Mouse (Mus musculus) hindbrain, embryonic 14.5 days (tissue): ENCODE measurements around the gene Hist1h3a. TPM values are rescaled to one million over a fixed set of nuclear protein-coding genes. Genes with fewer than 3 reads are reported as not detected.
A peak's percentile ranks its signal among the peaks of the same experiment; 100 is the strongest.

Experiments used
- ATAC-seq: fragments of 200-750 bp; cut with Nextera tagmentation; 2 replicates; pipeline ENCODE4 v1.8.0; 2017; ENCODE audit warnings: moderate number of reproducible peaks, mild to moderate bottlenecking, moderate TSS enrichment, moderate library complexity; ENCODE audit not compliant: low FRiP score
- DNase-seq: peaks from one replicate; pipeline ENCODE4 v3.0.0-alpha.2; 2015; ENCODE audit warnings: low spot score
- H3K27ac ChIP-seq: fragments of 300-500 bp; sonication (generic); 2 replicates; pipeline ENCODE4 v1.5.1; 2014; ENCODE audit warnings: mild to moderate bottlenecking, moderate library complexity
- H3K27me3 ChIP-seq: fragments of 300-500 bp; sonication (generic); 2 replicates; pipeline ENCODE4 v1.6.1; 2014; ENCODE audit warnings: mild to moderate bottlenecking, low read length, mixed read lengths; ENCODE audit not compliant: control insufficient read depth, insufficient read depth
- H3K36me3 ChIP-seq: fragments of 300-500 bp; sonication (generic); replicated peaks from 2 replicates; pipeline ENCODE4 v1.6.1; 2014; ENCODE audit not compliant: control insufficient read depth, insufficient read depth
- H3K4me1 ChIP-seq: fragments of 300-500 bp; sonication (generic); replicated peaks from 2 replicates; pipeline ENCODE4 v1.6.1; 2014; ENCODE audit warnings: antibody characterized with exemption, low read length, mixed read lengths; ENCODE audit not compliant: control insufficient read depth, insufficient read depth
- H3K4me2 ChIP-seq: fragments of 300-500 bp; sonication (generic); replicated peaks from 2 replicates; pipeline ENCODE4 v1.6.1; 2014; ENCODE audit warnings: mild to moderate bottlenecking, moderate library complexity
- H3K4me3 ChIP-seq: fragments of 300-500 bp; sonication (generic); replicated peaks from 2 replicates; pipeline ENCODE4 v1.5.1; 2014; ENCODE audit warnings: mild to moderate bottlenecking, low read length
- H3K9ac ChIP-seq: fragments of 300-500 bp; sonication (generic); 2 replicates; pipeline ENCODE4 v1.6.1; 2014
- H3K9me3 ChIP-seq: fragments of 300-500 bp; sonication (generic); 2 replicates; pipeline ENCODE4 v1.6.1; 2016; ENCODE audit warnings: low read length; ENCODE audit not compliant: control insufficient read depth
- WGBS: fragments of 180-500 bp; shearing (Covaris S2); extraction: QIAGEN DNeasy Blood & Tissue Kit; methylation state at CpG from one replicate; pipeline ENCODE4 v1.1.7; 2014; 5-methylcytosine and 5-hydroxymethylcytosine counted together
- polyA plus RNA-seq: library from polyadenylated mRNA; unstranded; fragments of >200 nt; fragmentation: Nextera tagmentation; extraction: Ambion mirVana; gene quantifications from 2 replicates; pipeline ENCODE4 v1.2.1, GENCODE M21; 2014

Gene Hist1h3a
- polyA plus RNA-seq, 1 experiment from 2014 or later: 2.1 TPM

- H3K9me3 ChIP-seq: no peaks in the 10 kb centered on the region
- WGBS: 20% methylated on average over 4 of the region's 4 CpGs
- H3K4me3 ChIP-seq: peak overlapping the region; percentile 48
- peak overlapping the region; percentile 63; the same call in 1 of the 2 replicates for H3K9ac ChIP-seq
- peak overlapping the region; percentile 97 for H3K4me2 ChIP-seq
- no peaks in the 10 kb centered on the region for H3K27me3 ChIP-seq
- DNase-seq (no peak), ATAC-seq (no peak)
- H3K27ac ChIP-seq: peak overlapping the region; percentile 69
- H3K36me3 ChIP-seq: no peaks in the 10 kb centered on the region
- H3K4me1 ChIP-seq: peaks cover 12% of the 10 kb centered on the region; the same call in 1 of the 2 replicates
Observed at GRCm38 (mm10) chr13:23738041-23738440, 24.1 kb downstream of the Hist1h3a start.

- no peak overlapping the region for H3K27ac ChIP-seq
- no peaks in the 10 kb centered on the region for H3K9me3 ChIP-seq
- H3K4me2 ChIP-seq: no peak overlapping the region
- no peak overlapping the region for H3K4me3 ChIP-seq
- peaks cover 12% of the 10 kb centered on the region; the same call in 1 of the 2 replicates for H3K4me1 ChIP-seq
- ATAC-seq: no peak
- no peak overlapping the region for H3K9ac ChIP-seq
- no peak for DNase-seq
- H3K27me3 ChIP-seq: no peaks in the 10 kb centered on the region
- WGBS: 92% methylated on average over 5 of the region's 5 CpGs
- H3K36me3 ChIP-seq: no peaks in the 10 kb centered on the region
Observed at GRCm38 (mm10) chr13:23737091-23737490, 25.1 kb downstream of the Hist1h3a start.

- H3K9me3 ChIP-seq: no peaks in the 10 kb centered on the region
- H3K9ac ChIP-seq: no peak overlapping the region
- H3K27ac ChIP-seq: no peak overlapping the region
- H3K4me3 ChIP-seq: no peak overlapping the region
- H3K36me3 ChIP-seq: no peaks in the 10 kb centered on the region
- H3K27me3 ChIP-seq: no peaks in the 10 kb centered on the region
- 23% methylated on average over 8 of the region's 8 CpGs for WGBS
- H3K4me1 ChIP-seq: no peaks in the 10 kb centered on the region
- no peak; the same call in 1 of the 2 replicates for ATAC-seq
- H3K4me2 ChIP-seq: no peak overlapping the region
- DNase-seq: peak; percentile 76
Observed at GRCm38 (mm10) chr13:23732156-23732804, 29.9 kb downstream of the Hist1h3a start.

GRCm38 (mm10) chr13:23730479-23730878 lies 31.7 kb downstream of the Hist1h3a start:
- no peaks in the 10 kb centered on the region for H3K9me3 ChIP-seq
- H3K27ac ChIP-seq: no peak overlapping the region
- no peak for DNase-seq
- no peaks in the 10 kb centered on the region for H3K4me1 ChIP-seq
- ATAC-seq: no peak
- no peak overlapping the region for H3K9ac ChIP-seq
- H3K4me2 ChIP-seq: no peak overlapping the region
- no peaks in the 10 kb centered on the region for H3K36me3 ChIP-seq
- H3K27me3 ChIP-seq: no peaks in the 10 kb centered on the region
- no peak overlapping the region for H3K4me3 ChIP-seq
- 37% methylated on average over 8 of the region's 8 CpGs for WGBS

GRCm38 (mm10) chr13:23729706-23730105 lies 32.5 kb downstream of the Hist1h3a start:
- Histone ChIP-seq H3K27ac (no peak overlapping the region), H3K4me1 (no peaks in the 10 kb centered on the region), H3K9ac (no peak overlapping the region), H3K36me3 (no peaks in the 10 kb centered on the region), H3K4me3 (no peak overlapping the region), H3K27me3 (no peaks in the 10 kb centered on the region), H3K4me2 (no peak overlapping the region), H3K9me3 (no peaks in the 10 kb centered on the region)
- ATAC-seq: no peak
- no peak for DNase-seq
- WGBS: 91% methylated on average over 5 of the region's 5 CpGs

- no peak overlapping the region for H3K4me2 ChIP-seq
- H3K27me3 ChIP-seq: no peaks in the 10 kb centered on the region
- H3K27ac ChIP-seq: no peak overlapping the region
- no peak overlapping the region for H3K9ac ChIP-seq
- DNase-seq: no peak
- H3K36me3 ChIP-seq: no peaks in the 10 kb centered on the region
- 90% methylated on average over 9 of the region's 9 CpGs for WGBS
- no peaks in the 10 kb centered on the region for H3K4me1 ChIP-seq
- H3K9me3 ChIP-seq: no peaks in the 10 kb centered on the region
- H3K4me3 ChIP-seq: no peak overlapping the region
- ATAC-seq: no peak
Observed at GRCm38 (mm10) chr13:23729192-23729525, 33.0 kb downstream of the Hist1h3a start.

GRCm38 (mm10) chr13:23728472-23729191 lies 33.6 kb downstream of the Hist1h3a start:
- Histone ChIP-seq H3K4me2 (no peak overlapping the region), H3K9me3 (no peaks in the 10 kb centered on the region), H3K9ac (no peak overlapping the region), H3K27me3 (no peaks in the 10 kb centered on the region), H3K4me3 (no peak overlapping the region), H3K4me1 (no peaks in the 10 kb centered on the region), H3K27ac (no peak overlapping the region), H3K36me3 (no peaks in the 10 kb centered on the region)
- WGBS: 84% methylated on average over 18 of the region's 18 CpGs
- ATAC-seq: no peak
- DNase-seq: no peak

- 50% methylated on average over 1 of the region's 1 CpGs for WGBS
- Histone ChIP-seq H3K36me3 (no peaks in the 10 kb centered on the region), H3K9ac (no peak overlapping the region), H3K4me1 (no peaks in the 10 kb centered on the region), H3K27ac (no peak overlapping the region), H3K4me3 (no peak overlapping the region), H3K9me3 (no peaks in the 10 kb centered on the region), H3K4me2 (no peak overlapping the region), H3K27me3 (no peaks in the 10 kb centered on the region)
- DNase-seq (no peak), ATAC-seq (no peak)
Observed at GRCm38 (mm10) chr13:23725213-23725612, 37.0 kb downstream of the Hist1h3a start.

- no peak for ATAC-seq
- no peak overlapping the region for H3K4me3 ChIP-seq
- H3K27ac ChIP-seq: no peak overlapping the region
- no peaks in the 10 kb centered on the region for H3K9me3 ChIP-seq
- H3K27me3 ChIP-seq: no peaks in the 10 kb centered on the region
- no peak overlapping the region for H3K9ac ChIP-seq
- WGBS: 77% methylated on average over 4 of the region's 4 CpGs
- no peaks in the 10 kb centered on the region for H3K4me1 ChIP-seq
- no peak for DNase-seq
- no peak overlapping the region for H3K4me2 ChIP-seq
- H3K36me3 ChIP-seq: no peaks in the 10 kb centered on the region
Observed at GRCm38 (mm10) chr13:23724239-23724638, 37.9 kb downstream of the Hist1h3a start.
